Mouse (Mus musculus) heart, adult 2 months (tissue): ENCODE data around the gene Pcdh15. TPM values are rescaled to one million over a fixed set of nuclear protein-coding genes. Genes with fewer than 3 reads are reported as not detected.

ENCODE experiments used
- DNase-seq, 2 experiments: peaks; one replicate each; pipeline ENCODE4 v3.0.0; 2021
- H3K27ac ChIP-seq: fragments of 200-600 bp; 2 replicates; pipeline ENCODE4 v1.8.1; 2022
- H3K27me3 ChIP-seq: fragments of 200-500 bp; 2 replicates; pipeline ENCODE4 v1.6.1; 2012; ENCODE audit warnings: mild to moderate bottlenecking, low read length, inconsistent platforms, mixed read lengths; ENCODE audit not compliant: control insufficient read depth, insufficient read depth
- H3K36me3 ChIP-seq: fragments of 200-500 bp; 2 replicates; pipeline ENCODE4 v1.6.1; 2012; ENCODE audit warnings: low read length, inconsistent platforms; ENCODE audit not compliant: control insufficient read depth, insufficient read depth
- H3K4me1 ChIP-seq: fragments of 200-500 bp; 2 replicates; pipeline ENCODE4 v1.6.1; 2011; ENCODE audit warnings: low read length; ENCODE audit not compliant: control insufficient read depth, insufficient read depth
- H3K4me3 ChIP-seq: fragments of 200-600 bp; 2 replicates; pipeline ENCODE4 v1.8.1; 2022
- H3K79me2 ChIP-seq: fragments of 200-500 bp; replicated peaks from 2 replicates; pipeline ENCODE4 v1.6.1; 2012; ENCODE audit warnings: mild to moderate bottlenecking, inconsistent platforms, low read length, moderate library complexity, mixed read lengths; ENCODE audit not compliant: control insufficient read depth, insufficient read depth
- H3K9ac ChIP-seq: fragments of 200-500 bp; 2 replicates; pipeline ENCODE4 v1.6.1; 2012; ENCODE audit warnings: low read depth, mild to moderate bottlenecking, control low read depth, inconsistent platforms, low read length, mixed read lengths
- CTCF ChIP-seq: fragments of 200-600 bp; IDR thresholded peaks from 2 replicates; pipeline ENCODE4 v1.8.1; 2022; ENCODE audit warnings: antibody characterized with exemption, mild to moderate bottlenecking, moderate library complexity
- EP300 ChIP-seq: fragments of 200-500 bp; IDR thresholded peaks from 2 replicates; pipeline ENCODE4 v1.6.1; 2011; ENCODE audit warnings: low read depth, low read length, control low read depth; ENCODE audit not compliant: insufficient read depth
- POLR2A ChIP-seq: fragments of 200-500 bp; IDR thresholded peaks from 2 replicates; pipeline ENCODE4 v1.6.1; 2011; ENCODE audit warnings: mild to moderate bottlenecking, low read depth, low read length, control low read depth; ENCODE audit not compliant: insufficient read depth
- WGBS: fragments of 180-500 bp; shearing (Covaris S2); methylation state at CpG from one replicate; pipeline ENCODE4 v1.1.7; 2018; 5-methylcytosine and 5-hydroxymethylcytosine counted together
- intact Hi-C: fragments of 180-260 bp; cut with DNase I; formaldehyde crosslinking; loops from one replicate; pipeline ENCODE4 v1.15.1; 2025
- polyA plus RNA-seq: library from polyadenylated mRNA; depleted of rRNA; stranded (reverse); fragments of >200 nt; gene quantifications from 2 replicates; pipeline ENCODE4 v1.2.3, GENCODE M21; 2012
- total RNA-seq, 2 experiments: library from RNA; stranded (reverse); gene quantifications; 2 replicates each; pipeline ENCODE4 v1.2.3; 2021

Pcdh15 gene
- total and polyA plus RNA-seq, 3 experiments = 0.61 to 0.89 (median 0.68) TPM

DNA sequence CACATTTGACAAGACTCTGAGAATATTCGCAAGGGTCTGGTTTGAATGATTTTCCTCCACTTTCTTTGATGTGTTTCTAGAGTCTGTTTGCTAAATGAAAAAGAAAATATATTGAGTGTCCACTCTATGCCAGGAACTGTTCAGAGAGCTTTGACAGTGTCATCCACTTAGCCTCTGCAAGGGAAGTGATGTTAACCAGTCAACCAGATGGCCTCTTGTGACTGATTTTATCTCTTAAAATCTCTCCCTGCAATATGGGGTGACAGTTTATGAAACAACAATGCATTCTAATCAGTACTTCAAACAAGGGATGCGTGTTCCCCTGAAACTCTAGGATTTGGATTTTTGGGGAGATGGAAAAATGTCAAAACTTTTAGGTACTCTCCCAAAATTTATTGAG, 729.6 kb downstream of the Pcdh15 start:
- no peak for DNase-seq
- intact Hi-C loops = no loop called here
- no peak overlapping the region for H3K4me3 ChIP-seq
- no peaks in the 10 kb centered on the region for H3K4me1 ChIP-seq
- peaks cover 2% of the 10 kb centered on the region; the same call in 1 of the 2 replicates for H3K27me3 ChIP-seq
- H3K27ac ChIP-seq = no peak overlapping the region
- TF ChIP-seq CTCF (no peak), EP300 (no peak), POLR2A (no peak)
- H3K36me3 ChIP-seq = no peaks in the 10 kb centered on the region
- H3K79me2 ChIP-seq = no peaks in the 10 kb centered on the region
- 69% methylated on average over 2 of the region's 2 CpGs for WGBS
- H3K9ac ChIP-seq = no peak overlapping the region

DNA sequence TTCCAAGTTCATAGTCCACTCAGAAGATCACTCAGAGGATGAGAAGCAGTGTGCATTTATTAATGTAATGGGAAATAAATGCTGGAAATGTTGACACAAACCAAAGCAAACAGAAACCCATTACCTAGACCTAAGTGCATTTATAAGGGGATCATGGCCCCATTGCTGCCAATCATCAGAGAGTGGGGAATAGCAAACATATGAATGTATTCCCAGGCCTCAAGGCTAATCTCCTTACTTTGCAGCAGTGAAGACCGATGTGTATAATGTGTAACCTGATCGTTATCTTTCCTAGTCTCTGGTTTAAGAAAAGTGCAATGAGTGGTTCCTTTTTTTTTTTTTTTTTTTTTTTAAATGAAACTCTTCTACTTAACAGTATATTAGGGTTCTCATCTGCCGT, 745.9 kb downstream of the Pcdh15 start:
- TF ChIP-seq EP300 (no peak), POLR2A (no peak), CTCF (no peak)
- intact Hi-C loops = no loop called here
- 67% methylated on average over 3 of the region's 3 CpGs for WGBS
- Histone ChIP-seq H3K27me3 (no peaks in the 10 kb centered on the region), H3K79me2 (no peaks in the 10 kb centered on the region), H3K4me3 (no peak overlapping the region), H3K27ac (no peak overlapping the region), H3K36me3 (no peaks in the 10 kb centered on the region), H3K4me1 (no peaks in the 10 kb centered on the region), H3K9ac (no peak overlapping the region)
- DNase-seq = no peak

DNA sequence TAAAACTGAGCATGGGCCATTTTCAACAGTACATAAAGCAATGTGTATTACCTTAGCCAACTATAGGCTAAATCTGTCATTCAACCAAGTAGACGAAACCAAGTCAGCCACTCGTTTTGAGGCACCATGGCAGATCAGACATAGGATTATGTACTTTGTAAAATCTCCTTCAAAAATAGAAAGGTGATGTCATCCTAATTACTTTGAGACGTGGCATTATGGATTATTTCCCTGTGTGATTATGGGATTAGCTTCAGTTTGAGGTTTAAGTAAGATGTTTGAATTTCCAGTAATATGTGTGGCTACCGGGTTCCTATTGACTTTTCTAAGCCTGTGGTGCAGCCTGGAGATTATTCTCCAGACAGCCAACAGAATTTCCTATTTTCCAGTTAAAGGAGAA, 763.0 kb downstream of the Pcdh15 start:
- Histone ChIP-seq H3K36me3 (no peaks in the 10 kb centered on the region), H3K27me3 (no peaks in the 10 kb centered on the region), H3K4me1 (no peaks in the 10 kb centered on the region), H3K79me2 (no peaks in the 10 kb centered on the region), H3K4me3 (no peak overlapping the region), H3K27ac (no peak overlapping the region), H3K9ac (no peak overlapping the region)
- 69% methylated on average over 4 of the region's 4 CpGs for WGBS
- intact Hi-C loops = no loop called here
- no peak for DNase-seq
- TF ChIP-seq POLR2A = no peak
- TF ChIP-seq CTCF = no peak

DNA sequence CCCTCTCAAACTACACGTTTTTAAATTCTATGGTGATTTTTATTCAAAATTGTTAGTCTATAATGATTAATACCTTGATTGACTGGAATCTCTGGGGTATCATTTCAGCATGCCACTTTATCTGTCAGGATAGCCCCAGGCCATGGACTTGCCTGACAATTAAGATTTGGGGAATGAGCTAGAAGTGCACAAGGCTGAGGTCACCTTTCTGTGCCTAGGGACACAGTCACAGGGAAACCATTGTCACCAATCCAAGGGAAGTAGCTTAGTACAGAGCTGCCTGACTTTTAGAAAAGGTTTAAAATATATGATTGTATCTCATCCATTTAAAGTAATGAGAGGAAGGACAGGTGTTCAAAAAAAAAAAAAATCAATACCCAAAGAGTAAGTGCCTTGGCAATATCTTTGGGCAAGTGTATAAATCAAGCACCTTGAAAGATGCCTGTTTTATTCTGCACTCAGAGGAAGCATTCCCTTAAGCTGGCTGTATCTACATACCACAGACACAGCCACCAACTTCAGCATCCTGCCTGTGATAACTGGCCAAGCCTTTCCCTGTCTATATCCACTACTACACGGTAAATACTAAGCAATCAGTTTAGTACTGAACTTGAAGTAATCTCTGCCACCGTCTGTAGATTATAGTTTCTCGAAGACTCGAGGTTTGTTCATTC, 779.0 kb downstream of the Pcdh15 start:
- no peak for TF ChIP-seq POLR2A
- no peak for TF ChIP-seq EP300
- TF ChIP-seq CTCF = no peak
- no peak for DNase-seq
- Histone ChIP-seq H3K4me3 (no peak overlapping the region), H3K36me3 (no peaks in the 10 kb centered on the region), H3K27me3 (no peaks in the 10 kb centered on the region), H3K79me2 (no peaks in the 10 kb centered on the region), H3K27ac (no peak overlapping the region), H3K9ac (no peak overlapping the region), H3K4me1 (no peaks in the 10 kb centered on the region)
- intact Hi-C loops = no loop called here
- 56% methylated on average over 5 of the region's 5 CpGs for WGBS

DNA sequence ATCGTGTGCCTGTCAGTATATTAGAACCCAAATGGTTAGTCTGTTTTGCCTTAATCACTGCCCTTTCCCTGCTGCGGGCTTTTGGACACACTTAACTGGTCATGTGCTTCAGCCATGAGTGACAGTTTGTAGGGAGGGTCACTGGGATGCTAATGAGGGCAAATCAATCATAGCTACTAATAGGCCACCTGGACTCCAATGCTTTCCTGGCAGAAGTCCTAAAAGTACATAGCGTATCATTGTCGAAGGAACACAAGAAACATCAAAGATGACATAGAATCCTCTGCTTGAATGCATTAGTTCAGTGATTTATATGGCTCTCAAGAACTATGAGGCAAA, 779.6 kb downstream of the Pcdh15 start:
- Histone ChIP-seq H3K9ac (no peak overlapping the region), H3K27ac (no peak overlapping the region), H3K36me3 (no peaks in the 10 kb centered on the region), H3K4me1 (no peaks in the 10 kb centered on the region), H3K4me3 (no peak overlapping the region), H3K27me3 (no peaks in the 10 kb centered on the region), H3K79me2 (no peaks in the 10 kb centered on the region)
- DNase-seq = no peak
- WGBS = 85% methylated on average over 4 of the region's 4 CpGs
- intact Hi-C loops = no loop called here
- TF ChIP-seq POLR2A = no peak
- TF ChIP-seq EP300 = no peak
- no peak for TF ChIP-seq CTCF

DNA sequence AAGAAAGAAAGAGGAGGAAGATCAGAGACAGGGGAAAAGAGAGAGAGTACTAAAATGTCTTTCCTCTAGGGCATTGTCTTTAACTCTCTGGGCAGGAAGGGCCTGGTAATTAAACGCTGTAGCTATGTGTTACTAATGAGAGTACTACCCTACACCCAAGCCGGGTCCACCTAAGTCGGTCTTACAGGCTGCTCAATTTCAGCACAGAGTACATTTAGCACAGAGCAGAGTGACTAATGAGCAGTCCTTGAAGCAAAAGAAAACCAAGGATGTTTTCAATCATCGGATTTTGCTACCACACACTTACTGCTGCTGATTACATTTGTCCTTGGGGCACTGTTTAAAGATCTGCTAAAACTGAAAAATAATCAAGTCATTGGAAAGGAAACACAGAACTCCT, 788.6 kb downstream of the Pcdh15 start:
- no peak overlapping the region for H3K27ac ChIP-seq
- H3K4me1 ChIP-seq = no peaks in the 10 kb centered on the region
- no peaks in the 10 kb centered on the region for H3K27me3 ChIP-seq
- no peaks in the 10 kb centered on the region for H3K36me3 ChIP-seq
- no peak overlapping the region for H3K9ac ChIP-seq
- intact Hi-C loops = no loop called here
- WGBS = 74% methylated on average over 4 of the region's 4 CpGs
- TF ChIP-seq EP300 (no peak), CTCF (no peak), POLR2A (no peak)
- no peaks in the 10 kb centered on the region for H3K79me2 ChIP-seq
- no peak for DNase-seq
- no peak overlapping the region for H3K4me3 ChIP-seq
